In genomic region chr6:114644531-114644930, GRCm38 (mm10) we compare ENCODE assay signal across 16 mouse cellular contexts. TPM values are rescaled to one million over a fixed set of nuclear protein-coding genes. Genes with fewer than 3 reads are reported as not detected.
A peak's percentile ranks its signal among the peaks of the same experiment; 100 is the strongest.
DNase-seq lines count a peak whose midpoint lies in the region; ATAC-seq lines count a peak whose summit lies in the region.
"Had no signal": no experiment of that assay in that cellular context is flagged by ENCODE, and none has a peak within 500 bp of the region (broad histone marks: within the 10 kb centered on the region; RNA-seq: fewer than 3 reads in every experiment).

No protein-coding gene starts in this region.

- peaks cover 7% of the 10 kb centered on the region for H3K4me1 ChIP-seq in hindbrain, embryonic 16.5 days (ENCODE audit: control insufficient read depth, insufficient read depth, low read depth, low read length)

- DNase-seq in kidney, adult 9 months, result peak; percentile 0
- no peak for DNase-seq in kidney, postnatal 36 days
- DNase-seq in induced T-regulatory cell, adult 2 months (ENCODE audit: low read depth), result peak; percentile 70
- DNase-seq in kidney, postnatal 14 days, result no peak
- no peak for DNase-seq in layer of hippocampus, adult 18-20 months (ENCODE audit: low spot score in 2 of 2)
- DNase-seq: cerebellum, adult 18-20 months; heart, postnatal 4 days; kidney, postnatal 4 days; lung, embryonic 14.5 days; midbrain, embryonic 14.5 days had no signal

- H3K9ac ChIP-seq in hindbrain, embryonic 16.5 days (ENCODE audit: low read depth, low read length), result no peak overlapping the region
- H3K9ac ChIP-seq: lung, embryonic 14.5 days had no signal

- H3K9me3 ChIP-seq in hindbrain, embryonic 16.5 days (ENCODE audit: control insufficient read depth, low read length), result no peaks in the 10 kb centered on the region
- H3K9me3 ChIP-seq: heart, embryonic 10.5 days; intestine, embryonic 15.5 days; neural tube, embryonic 13.5 days had no signal

- ATAC-seq in CD4-positive, CD25-positive, alpha-beta regulatory T cell, adult 4 months, result peak; percentile 26
- peak; percentile 69 for ATAC-seq in monocyte, adult 5-6 weeks (replicated peaks; ENCODE audit: insufficient number of reproducible peaks, low FRiP score, low TSS enrichment, poor library complexity, severe bottlenecking)
- no peak for ATAC-seq in hindbrain, embryonic 16.5 days
- ATAC-seq: intestine, embryonic 15.5 days had no signal

- no peak overlapping the region for H3K4me3 ChIP-seq in hindbrain, embryonic 16.5 days (ENCODE audit: low read length)

- WGBS in hindbrain, embryonic 16.5 days, result 68% methylated on average over 1 of the region's 1 CpGs

- no peaks in the 10 kb centered on the region for H3K36me3 ChIP-seq in hindbrain, embryonic 16.5 days (ENCODE audit: control insufficient read depth, insufficient read depth, low read length)
- H3K36me3 ChIP-seq: heart, embryonic 10.5 days; intestine, embryonic 15.5 days; neural tube, embryonic 13.5 days had no signal

- H3K27ac ChIP-seq in hindbrain, embryonic 16.5 days (ENCODE audit: low read depth, low read length), result no peak overlapping the region
- H3K27ac ChIP-seq: heart, embryonic 10.5 days; intestine, embryonic 15.5 days; neural tube, embryonic 13.5 days had no signal

- H3K4me2 ChIP-seq in hindbrain, embryonic 16.5 days (ENCODE audit: low read length), result no peak overlapping the region

- no peaks in the 10 kb centered on the region for H3K27me3 ChIP-seq in hindbrain, embryonic 16.5 days (replicated peaks; ENCODE audit: control insufficient read depth, insufficient read depth, low read length)
- H3K27me3 ChIP-seq: intestine, embryonic 15.5 days had no signal

RNA-seq across cellular contexts. Expression of gene Atg7, which starts 1.6 kb away (rescaled TPM):
- 10 to 100 TPM; 26.4 to 41.8 TPM for polyA plus RNA-seq in CD4-positive, CD25-positive, alpha-beta regulatory T cell, adult 4 months (2017; shearing (Covaris generic))
- total RNA-seq in monocyte, adult 5-6 weeks (2017), result 31.0 to 54.5 TPM (median 50.1 TPM) in 3 replicates
- polyA plus RNA-seq in hindbrain, embryonic 16.5 days (2015; fragmentation: Nextera tagmentation; extraction: Ambion mirVana), result 18.0 and 20.2 TPM in 2 replicates
- total RNA-seq in layer of hippocampus, adult 18-20 months (2021), result 10 to 100 TPM; 25.0 TPM

Comparison
In these comparisons a context has a peak if more than half of its experiments do, and no peak if none do; other contexts are left out.
1. DNase-seq: peak in kidney, adult 9 months (single experiment) and induced T-regulatory cell, adult 2 months (single experiment); none in kidney, postnatal 36 days (0 of 2), kidney, postnatal 14 days (single experiment) and layer of hippocampus, adult 18-20 months (0 of 2).